Mouse (Mus musculus) right cerebral cortex, postnatal 36 days (tissue): ENCODE measurements around the gene Capn11.

Experiments used
- DNase-seq, 2 experiments: peaks; one replicate each; pipeline ENCODE4 v3.0.0; 2022; ENCODE audit warnings: low spot score in 2 of 2, mixed read lengths in 1 of 2

The Capn11 gene

GRCm38 (mm10) chr17:45582715-45583355 is 76.3 kb downstream of the Capn11 start:
- DNase-seq: no peak

- no peak for DNase-seq
Observed at GRCm38 (mm10) chr17:45582188-45582587, 76.9 kb downstream of the Capn11 start.

- no peak for DNase-seq
Observed at GRCm38 (mm10) chr17:45581567-45581983, 77.5 kb downstream of the Capn11 start.

- DNase-seq: no peak
Observed at GRCm38 (mm10) chr17:45580958-45581477, 78.1 kb downstream of the Capn11 start.
